Mouse (Mus musculus): Measurements from ENCODE around the gene Vps13d. TPM values are rescaled to one million over a fixed set of nuclear protein-coding genes. Genes with fewer than 3 reads are reported as not detected.

Gene Vps13d
- polyA plus RNA-seq, 1 experiment: 7.3 TPM

- Histone ChIP-seq H3K36me3 (ENCODE audit: control insufficient read depth, insufficient read depth, low read length) (no peaks in the 10 kb centered on the region), H3K4me3 (ENCODE audit: control insufficient read depth, low read depth, low read length) (no peak overlapping the region), H3K27ac (ENCODE audit: control insufficient read depth, insufficient read depth, low read depth, low read length) (no peak overlapping the region), H3K4me1 (ENCODE audit: control insufficient read depth, insufficient read depth, low read length) (no peaks in the 10 kb centered on the region; the same call in 1 of the 2 replicates), H3K27me3 (ENCODE audit: control insufficient read depth, insufficient read depth, low read length) (no peaks in the 10 kb centered on the region)
- TF ChIP-seq CTCF (IDR thresholded peaks at IDR 0.05; ENCODE audit: control insufficient read depth, insufficient read depth, insufficient replicate concordance, low read depth, low read length) (no peak), POLR2A (IDR thresholded peaks at IDR 0.05; ENCODE audit: control insufficient read depth, low read depth, low read length) (no peak)
Observed at GRCm38 (mm10) chr4:145220001-145220400, 25.2 kb upstream of the Vps13d start.

DNA sequence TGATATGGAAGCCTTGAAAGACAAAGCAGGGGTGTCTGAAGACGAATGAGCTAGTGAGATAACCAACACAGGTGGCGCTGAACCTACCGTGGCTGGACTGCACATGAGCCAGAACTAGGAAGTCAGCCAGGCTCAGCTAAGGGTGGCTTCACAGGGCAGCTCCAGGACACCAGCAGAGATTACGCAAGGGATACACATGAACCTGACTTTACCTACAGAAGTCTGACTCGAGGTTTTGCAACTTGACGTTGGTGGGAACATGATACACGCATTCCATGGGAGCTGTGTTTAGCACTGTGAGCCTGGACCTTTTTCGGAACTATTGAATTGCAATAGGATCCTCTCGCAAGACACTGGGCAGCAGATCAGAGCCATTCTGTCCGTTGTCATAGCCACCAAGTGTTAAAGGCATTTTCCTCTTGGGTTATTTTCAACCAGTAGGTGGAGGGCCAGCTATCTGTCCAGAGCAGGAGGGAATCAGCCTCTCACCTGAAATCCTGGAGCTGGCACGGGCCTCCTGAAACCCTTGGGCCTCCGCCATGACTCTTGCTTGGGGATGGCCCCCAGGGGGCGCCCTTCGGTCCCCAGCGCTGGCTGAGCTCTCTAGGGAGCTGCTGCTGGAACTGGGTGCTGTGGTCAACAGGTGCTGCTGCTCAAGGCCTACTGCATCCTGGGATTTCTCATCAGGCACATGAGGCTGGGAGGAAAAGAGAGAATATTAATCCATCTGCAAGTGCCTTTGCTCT, 24.6 kb upstream of the Vps13d start:
- H3K4me1 ChIP-seq (ENCODE audit: control insufficient read depth, insufficient read depth, low read length): peaks cover 3% of the 10 kb centered on the region; the same call in 1 of the 2 replicates
- H3K36me3 ChIP-seq (ENCODE audit: control insufficient read depth, insufficient read depth, low read length): no peaks in the 10 kb centered on the region
- no peak overlapping the region for H3K4me3 ChIP-seq (ENCODE audit: control insufficient read depth, low read depth, low read length)
- TF ChIP-seq CTCF (IDR thresholded peaks at IDR 0.05; ENCODE audit: control insufficient read depth, insufficient read depth, insufficient replicate concordance, low read depth, low read length): 0 out of 2 replicates have a peak, but pooled peaks have one; percentile 19
- no peak for TF ChIP-seq POLR2A (IDR thresholded peaks at IDR 0.05; ENCODE audit: control insufficient read depth, low read depth, low read length)
- no peaks in the 10 kb centered on the region for H3K27me3 ChIP-seq (ENCODE audit: control insufficient read depth, insufficient read depth, low read length)
- no peak overlapping the region for H3K27ac ChIP-seq (ENCODE audit: control insufficient read depth, insufficient read depth, low read depth, low read length)

DNA sequence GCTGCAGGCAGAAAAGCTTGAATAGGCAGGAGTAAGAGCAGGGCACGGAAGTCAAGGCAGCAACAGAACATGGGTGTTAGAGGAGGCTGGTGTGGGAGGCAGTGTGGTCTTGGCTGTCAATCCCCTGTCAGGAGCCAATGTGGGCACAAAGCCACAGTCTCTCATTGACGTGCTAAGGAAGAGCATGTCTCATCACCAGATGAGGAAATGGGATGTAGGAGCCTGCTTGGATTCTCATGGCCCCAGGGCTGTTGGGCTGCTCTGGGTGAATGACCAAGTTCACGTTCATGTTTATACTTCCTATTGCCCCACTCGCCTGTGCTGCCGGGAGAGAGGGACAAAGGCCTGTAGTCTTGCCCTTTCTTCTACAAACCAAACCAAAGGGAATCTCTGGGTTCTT, 23.0 kb upstream of the Vps13d start:
- Histone ChIP-seq H3K4me1 (ENCODE audit: control insufficient read depth, insufficient read depth, low read length) (peaks cover 6% of the 10 kb centered on the region), H3K36me3 (ENCODE audit: control insufficient read depth, insufficient read depth, low read length) (no peaks in the 10 kb centered on the region), H3K27me3 (ENCODE audit: control insufficient read depth, insufficient read depth, low read length) (no peaks in the 10 kb centered on the region), H3K27ac (ENCODE audit: control insufficient read depth, insufficient read depth, low read depth, low read length) (no peak overlapping the region), H3K4me3 (ENCODE audit: control insufficient read depth, low read depth, low read length) (no peak overlapping the region)
- TF ChIP-seq POLR2A (IDR thresholded peaks at IDR 0.05; ENCODE audit: control insufficient read depth, low read depth, low read length) (no peak), CTCF (IDR thresholded peaks at IDR 0.05; ENCODE audit: control insufficient read depth, insufficient read depth, insufficient replicate concordance, low read depth, low read length) (no peak)

GRCm38 (mm10) chr4:145217046-145217445, 22.2 kb upstream of the Vps13d start:
- no peak overlapping the region for H3K27ac ChIP-seq (ENCODE audit: control insufficient read depth, insufficient read depth, low read depth, low read length)
- no peak overlapping the region for H3K4me3 ChIP-seq (ENCODE audit: control insufficient read depth, low read depth, low read length)
- TF ChIP-seq POLR2A (IDR thresholded peaks at IDR 0.05; ENCODE audit: control insufficient read depth, low read depth, low read length) (no peak), CTCF (IDR thresholded peaks at IDR 0.05; ENCODE audit: control insufficient read depth, insufficient read depth, insufficient replicate concordance, low read depth, low read length) (no peak)
- H3K36me3 ChIP-seq (ENCODE audit: control insufficient read depth, insufficient read depth, low read length): no peaks in the 10 kb centered on the region
- no peaks in the 10 kb centered on the region for H3K27me3 ChIP-seq (ENCODE audit: control insufficient read depth, insufficient read depth, low read length)
- H3K4me1 ChIP-seq (ENCODE audit: control insufficient read depth, insufficient read depth, low read length): peaks cover 6% of the 10 kb centered on the region

GRCm38 (mm10) chr4:145215396-145215795, 20.6 kb upstream of the Vps13d start:
- TF ChIP-seq POLR2A (IDR thresholded peaks at IDR 0.05; ENCODE audit: control insufficient read depth, low read depth, low read length): no peak
- no peak for TF ChIP-seq CTCF (IDR thresholded peaks at IDR 0.05; ENCODE audit: control insufficient read depth, insufficient read depth, insufficient replicate concordance, low read depth, low read length)
- H3K27ac ChIP-seq (ENCODE audit: control insufficient read depth, insufficient read depth, low read depth, low read length): no peak overlapping the region
- H3K4me3 ChIP-seq (ENCODE audit: control insufficient read depth, low read depth, low read length): no peak overlapping the region
- H3K36me3 ChIP-seq (ENCODE audit: control insufficient read depth, insufficient read depth, low read length): no peaks in the 10 kb centered on the region
- H3K4me1 ChIP-seq (ENCODE audit: control insufficient read depth, insufficient read depth, low read length): peaks cover 6% of the 10 kb centered on the region
- H3K27me3 ChIP-seq (ENCODE audit: control insufficient read depth, insufficient read depth, low read length): no peaks in the 10 kb centered on the region

GRCm38 (mm10) chr4:145214786-145215174, 20.0 kb upstream of the Vps13d start:
- Histone ChIP-seq H3K36me3 (ENCODE audit: control insufficient read depth, insufficient read depth, low read length) (no peaks in the 10 kb centered on the region), H3K27me3 (ENCODE audit: control insufficient read depth, insufficient read depth, low read length) (no peaks in the 10 kb centered on the region), H3K4me3 (ENCODE audit: control insufficient read depth, low read depth, low read length) (no peak overlapping the region), H3K27ac (ENCODE audit: control insufficient read depth, insufficient read depth, low read depth, low read length) (no peak overlapping the region), H3K4me1 (ENCODE audit: control insufficient read depth, insufficient read depth, low read length) (peaks cover 6% of the 10 kb centered on the region)
- no peak for TF ChIP-seq CTCF (IDR thresholded peaks at IDR 0.05; ENCODE audit: control insufficient read depth, insufficient read depth, insufficient replicate concordance, low read depth, low read length)
- no peak for TF ChIP-seq POLR2A (IDR thresholded peaks at IDR 0.05; ENCODE audit: control insufficient read depth, low read depth, low read length)

GRCm38 (mm10) chr4:145213999-145214785, 19.4 kb upstream of the Vps13d start:
- TF ChIP-seq CTCF (IDR thresholded peaks at IDR 0.05; ENCODE audit: control insufficient read depth, insufficient read depth, insufficient replicate concordance, low read depth, low read length) (peak; percentile 94), POLR2A (IDR thresholded peaks at IDR 0.05; ENCODE audit: control insufficient read depth, low read depth, low read length) (no peak)
- Histone ChIP-seq H3K27me3 (ENCODE audit: control insufficient read depth, insufficient read depth, low read length) (no peaks in the 10 kb centered on the region), H3K4me3 (ENCODE audit: control insufficient read depth, low read depth, low read length) (no peak overlapping the region), H3K4me1 (ENCODE audit: control insufficient read depth, insufficient read depth, low read length) (peaks cover 6% of the 10 kb centered on the region), H3K27ac (ENCODE audit: control insufficient read depth, insufficient read depth, low read depth, low read length) (no peak overlapping the region), H3K36me3 (ENCODE audit: control insufficient read depth, insufficient read depth, low read length) (no peaks in the 10 kb centered on the region)

Data from testis, adult 2 months (tissue).